Mouse (Mus musculus) cerebellum, adult (tissue): ENCODE measurements around the gene Cym.

Source experiments
- ATAC-seq: cut with Nextera tagmentation; 2 replicates; pipeline ENCODE4 v1.9.2; 2017; ENCODE audit warnings: mild to moderate bottlenecking, moderate library complexity, mixed read lengths; ENCODE audit not compliant: insufficient number of reproducible peaks, low FRiP score, low TSS enrichment

The Cym gene

GRCm38 (mm10) chr3:107221608-107222007 lies at the start of gene Cym:
Cym (minus strand) TSS chr3:107221732.
- ATAC-seq = no peak

- no peak for ATAC-seq
Measured at GRCm38 (mm10) chr3:107266814-107267345, 45.3 kb upstream of the Cym start.

GRCm38 (mm10) chr3:107261851-107262165 lies 40.3 kb upstream of the Cym start:
- ATAC-seq = no peak

DNA sequence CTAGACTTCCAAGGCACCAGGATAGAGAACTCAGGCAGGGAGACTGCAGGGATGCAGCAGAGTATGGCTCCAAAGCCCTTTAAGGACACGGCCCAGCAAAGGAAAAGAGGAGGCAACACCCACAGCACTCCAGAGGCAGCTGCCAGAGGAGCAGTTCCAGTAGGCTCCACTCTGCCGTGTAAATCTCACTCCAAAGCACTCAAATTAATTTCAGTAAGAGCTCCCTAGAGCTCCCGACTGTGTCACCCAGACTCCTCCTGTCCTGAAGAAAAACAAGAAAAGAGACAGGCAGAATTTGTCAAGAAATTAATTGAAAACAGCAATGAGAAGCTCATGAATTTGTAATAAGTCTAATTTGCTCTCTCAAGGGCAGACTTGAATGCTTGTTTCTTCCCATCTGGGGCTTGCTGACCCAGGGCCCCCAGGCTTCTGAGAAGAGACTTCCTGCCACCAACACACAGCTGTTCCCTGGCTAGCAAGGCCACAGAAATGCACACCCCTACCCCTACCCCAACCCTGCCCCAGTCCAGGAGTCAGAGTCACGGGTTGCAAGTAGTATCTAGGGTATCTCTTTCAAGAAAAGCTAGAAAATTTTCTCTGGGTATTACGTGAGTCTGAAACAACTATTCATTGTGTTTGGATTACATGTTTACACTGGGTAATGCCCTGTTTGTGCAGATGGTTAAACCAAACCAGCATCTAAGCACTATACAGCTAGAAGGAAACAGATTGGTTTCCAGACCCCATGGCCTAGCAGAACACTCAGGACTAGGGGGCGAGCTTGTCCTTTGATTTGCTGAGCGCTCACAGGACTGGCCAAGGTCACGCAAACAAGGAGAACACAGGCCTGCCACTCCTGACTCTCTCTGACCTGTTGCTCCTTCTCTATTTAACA lies 39.7 kb upstream of the Cym start:
- no peak; the same call in 1 of the 2 replicates for ATAC-seq

DNA sequence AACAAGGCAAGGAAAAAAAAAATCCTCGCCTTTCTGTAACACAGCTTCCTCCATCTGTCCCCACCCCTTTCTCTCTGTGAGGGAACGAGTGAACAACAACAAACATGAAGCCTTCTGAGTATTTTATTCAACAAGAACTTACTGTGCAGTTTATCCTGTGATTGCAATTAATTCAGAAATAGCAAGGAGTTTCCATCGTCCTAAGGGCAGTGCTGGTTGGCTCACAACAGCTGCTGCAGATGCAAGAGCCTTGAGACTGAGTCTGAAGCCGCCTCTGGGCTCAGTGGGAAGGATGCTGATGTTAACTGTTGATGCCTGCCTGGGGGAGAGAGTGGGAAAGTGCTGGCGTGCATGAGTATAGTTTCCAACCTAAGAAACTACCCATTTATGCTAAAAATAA lies 36.4 kb upstream of the Cym start:
- ATAC-seq = no peak

DNA sequence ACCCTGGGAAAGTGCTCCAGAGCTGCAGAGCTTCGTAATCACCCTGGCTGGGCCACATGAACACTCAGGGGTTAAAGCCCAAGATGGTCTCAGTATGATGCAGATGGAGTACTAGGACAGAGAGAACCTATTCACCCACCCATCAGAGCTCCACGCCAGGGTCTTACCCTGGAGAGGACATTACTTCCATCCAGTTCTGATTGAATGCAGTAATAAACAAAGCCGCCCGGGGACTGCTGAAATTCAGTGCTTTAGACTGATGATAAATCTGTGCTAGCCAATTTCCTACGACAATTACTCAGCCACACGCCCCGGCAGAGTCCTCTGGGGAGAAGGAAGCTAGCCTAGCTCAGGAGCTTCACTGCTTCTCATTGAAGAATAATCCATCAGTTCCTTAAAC lies 35.2 kb upstream of the Cym start:
- no peak for ATAC-seq

GRCm38 (mm10) chr3:107255992-107256391 lies 34.5 kb upstream of the Cym start:
- ATAC-seq = no peak

GRCm38 (mm10) chr3:107253925-107254324 lies 32.4 kb upstream of the Cym start:
- no peak for ATAC-seq

- no peak for ATAC-seq
Measured at GRCm38 (mm10) chr3:107252035-107252434, 30.5 kb upstream of the Cym start.

DNA sequence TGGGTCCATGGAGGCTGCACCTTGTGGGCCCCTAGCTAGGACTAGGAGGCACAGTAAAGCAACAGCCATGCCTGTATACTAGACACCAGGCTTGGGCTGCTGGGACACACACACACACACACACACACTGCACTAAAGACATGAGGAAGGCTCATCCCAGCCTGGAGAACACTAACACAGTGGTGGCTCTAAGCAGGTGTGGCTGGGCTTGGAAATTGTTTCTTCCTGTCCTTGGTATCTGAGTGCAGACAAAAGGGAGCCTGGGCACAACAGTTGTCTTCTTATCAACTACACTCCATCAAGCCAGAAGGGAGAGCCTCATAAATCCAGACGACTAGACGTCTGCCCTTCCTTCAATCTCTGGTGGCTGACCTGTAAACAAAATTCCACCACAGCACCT lies 28.8 kb upstream of the Cym start:
- no peak for ATAC-seq

GRCm38 (mm10) chr3:107249042-107249441 lies 27.5 kb upstream of the Cym start:
- no peak for ATAC-seq

GRCm38 (mm10) chr3:107246876-107247275 lies 25.3 kb upstream of the Cym start:
- ATAC-seq = no peak

GRCm38 (mm10) chr3:107241389-107242094 lies 20.0 kb upstream of the Cym start:
- no peak for ATAC-seq

- no peak for ATAC-seq
Measured at GRCm38 (mm10) chr3:107239607-107240006, 18.1 kb upstream of the Cym start, which contains the start of gene Prok1. Prok1 (minus strand) TSS chr3:107239707.

- ATAC-seq = no peak
Measured at GRCm38 (mm10) chr3:107238471-107238980, 17.0 kb upstream of the Cym start.

GRCm38 (mm10) chr3:107238051-107238450 lies 16.5 kb upstream of the Cym start:
- ATAC-seq = no peak

- no peak for ATAC-seq
Measured at GRCm38 (mm10) chr3:107233945-107234344, 12.4 kb upstream of the Cym start.

DNA sequence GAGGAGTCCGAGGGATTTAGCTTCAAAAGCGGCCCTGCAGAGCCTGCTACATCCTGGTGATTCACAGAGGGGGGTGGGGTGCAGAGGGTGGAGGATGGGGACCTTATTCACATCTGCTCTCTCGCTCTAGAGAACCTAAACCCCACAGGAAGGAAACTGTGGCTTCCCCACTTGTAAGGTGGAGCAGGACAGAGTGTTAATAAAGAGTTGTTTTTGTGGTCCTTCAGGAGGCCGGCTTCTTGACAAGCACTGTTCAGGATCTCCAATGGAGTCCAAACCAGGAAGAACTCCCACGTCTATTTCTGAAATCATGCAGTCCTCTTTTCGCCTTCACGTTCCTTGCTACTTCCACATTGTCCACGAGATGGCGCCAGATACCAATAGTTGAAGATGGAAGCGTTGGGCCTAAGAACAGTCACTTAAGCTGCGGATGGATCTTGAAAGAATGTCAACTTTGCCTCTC lies 11.8 kb upstream of the Cym start:
- peak; percentile 37; the same call in 1 of the 2 replicates for ATAC-seq

DNA sequence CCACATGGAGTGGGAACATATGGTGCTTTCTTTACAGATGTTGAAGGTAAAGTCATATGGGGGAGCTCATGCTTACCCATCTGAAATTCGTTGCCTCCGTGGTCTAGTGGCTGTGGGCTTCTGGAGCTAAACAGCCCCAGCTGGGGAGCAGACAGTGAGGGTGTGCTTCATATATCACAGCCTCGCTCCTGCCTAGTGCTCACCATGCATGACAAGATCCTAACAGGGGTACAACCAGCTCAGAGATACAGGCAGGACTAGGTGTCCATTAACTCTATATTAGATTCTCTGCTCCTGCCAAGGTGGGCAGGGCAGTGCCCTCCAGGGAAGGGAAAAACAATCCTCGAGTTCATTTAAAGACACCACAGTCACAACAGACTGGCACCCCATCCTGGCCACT lies 9.7 kb upstream of the Cym start:
- no peak for ATAC-seq

DNA sequence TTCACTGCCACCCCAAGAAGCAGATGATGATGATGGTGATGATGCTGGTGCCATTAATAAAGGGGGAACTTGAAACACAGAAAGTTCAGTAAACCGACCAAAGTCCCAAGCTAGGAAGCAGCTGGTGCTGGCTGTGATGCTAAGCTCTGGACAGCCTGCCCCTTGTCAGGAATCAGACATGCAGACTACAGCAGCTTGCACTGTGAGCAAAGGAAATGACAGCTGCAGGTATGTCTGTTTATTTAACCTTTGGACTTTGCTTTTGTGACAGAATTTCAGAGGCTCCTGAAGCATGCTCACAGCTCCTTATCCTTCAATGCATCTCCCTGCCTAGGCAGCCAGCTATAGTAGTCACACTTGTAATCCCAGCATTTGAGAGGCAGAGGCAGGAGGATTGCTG lies 9.0 kb upstream of the Cym start, which contains the start of gene A630076J17Rik:
Gene A630076J17Rik, plus strand, starts transcription at position 88 of the 400 bp plus-strand sequence.
- no peak for ATAC-seq

DNA sequence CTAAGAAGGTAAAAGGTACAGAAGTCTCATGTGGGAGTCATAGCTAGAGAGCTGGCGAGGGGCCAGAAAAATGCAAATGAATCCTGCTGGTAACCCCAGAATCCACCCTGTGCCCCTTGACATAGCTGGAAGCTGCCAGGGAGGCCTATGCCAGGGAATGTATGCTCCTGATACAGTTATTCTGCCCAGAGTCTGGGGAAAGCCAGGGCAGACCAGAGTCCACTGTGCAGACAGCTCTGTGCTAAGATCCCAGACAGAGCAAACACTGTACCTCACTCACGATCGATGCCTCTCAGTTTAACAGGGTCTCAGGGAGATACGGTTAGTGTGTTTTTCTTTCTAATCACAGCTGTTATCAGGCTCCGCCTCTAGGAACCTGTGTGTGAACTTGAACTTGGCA lies 8.3 kb upstream of the Cym start:
- ATAC-seq = no peak
